Mouse (Mus musculus) ES-Bruce4 (cell line): ENCODE measurements around the gene Frmpd4. TPM values are rescaled to one million over a fixed set of nuclear protein-coding genes. Genes with fewer than 3 reads are reported as not detected.
A peak's percentile ranks its signal among the peaks of the same experiment; 100 is the strongest.

ENCODE experiments used
- H3K27ac ChIP-seq: 2 replicates; pipeline ENCODE4 v1.5.1; 2012; ENCODE audit warnings: low read length, inconsistent platforms; ENCODE audit not compliant: insufficient read depth
- H3K27me3 ChIP-seq: 2 replicates; pipeline ENCODE4 v1.6.1; 2012; ENCODE audit warnings: mild to moderate bottlenecking, low read length, inconsistent platforms; ENCODE audit not compliant: control insufficient read depth, poor library complexity, insufficient read depth, severe bottlenecking
- H3K36me3 ChIP-seq: 2 replicates; pipeline ENCODE4 v1.6.1; 2012; ENCODE audit warnings: inconsistent platforms, mild to moderate bottlenecking, low read length, moderate library complexity; ENCODE audit not compliant: control insufficient read depth, poor library complexity, insufficient read depth, severe bottlenecking
- H3K4me1 ChIP-seq: one replicate; pipeline ENCODE4 v1.8.1; 2011; ENCODE audit warnings: low read length; ENCODE audit not compliant: control insufficient read depth, insufficient read depth
- H3K4me3 ChIP-seq: 2 replicates; pipeline ENCODE4 v1.5.1; 2011; ENCODE audit warnings: low read depth, mild to moderate bottlenecking, low read length
- H3K9ac ChIP-seq: 2 replicates; pipeline ENCODE4 v1.6.1; 2012; ENCODE audit warnings: low read depth, mild to moderate bottlenecking, inconsistent platforms; ENCODE audit not compliant: poor library complexity, severe bottlenecking
- H3K9me3 ChIP-seq: replicated peaks from 2 replicates; pipeline ENCODE4 v1.6.1; 2012; ENCODE audit warnings: mild to moderate bottlenecking, low read length, inconsistent platforms; ENCODE audit not compliant: control insufficient read depth, poor library complexity, insufficient read depth, severe bottlenecking
- CTCF ChIP-seq: IDR thresholded peaks from one replicate; pipeline ENCODE4 v1.8.1; 2011; ENCODE audit warnings: low read depth, low read length
- EP300 ChIP-seq: IDR thresholded peaks from 2 replicates; pipeline ENCODE4 v1.6.1; 2011; ENCODE audit warnings: low read depth, low read length; ENCODE audit not compliant: insufficient read depth
- POLR2A ChIP-seq: IDR thresholded peaks from one replicate; pipeline ENCODE4 v1.8.1; 2011; ENCODE audit warnings: low read length; ENCODE audit not compliant: insufficient read depth
- polyA plus RNA-seq: library from polyadenylated mRNA; stranded (reverse); fragments of >200 nt; gene quantifications from 2 replicates; pipeline ENCODE4 v1.2.4, GENCODE M21; 2011; ENCODE audit warnings: low read depth; ENCODE audit not compliant: missing spikeins, insufficient read depth, insufficient read length

The Frmpd4 gene
- polyA plus RNA-seq, 1 experiment = not detected

GRCm38 (mm10) chrX:168124043-168124442 lies 453.0 kb downstream of the Frmpd4 start:
- no peaks in the 10 kb centered on the region for H3K4me1 ChIP-seq
- TF ChIP-seq EP300 (no peak), POLR2A (no peak), CTCF (no peak)
- H3K9ac ChIP-seq = no peak overlapping the region
- no peak overlapping the region for H3K27ac ChIP-seq
- no peak overlapping the region for H3K4me3 ChIP-seq
- no peaks in the 10 kb centered on the region for H3K36me3 ChIP-seq
- H3K9me3 ChIP-seq = no peaks in the 10 kb centered on the region
- peaks cover 1% of the 10 kb centered on the region; the same call in 1 of the 2 replicates for H3K27me3 ChIP-seq

GRCm38 (mm10) chrX:168123589-168123965 lies 453.5 kb downstream of the Frmpd4 start:
- peak overlapping the region; percentile 63 for H3K4me3 ChIP-seq
- no peak overlapping the region for H3K27ac ChIP-seq
- peaks cover 1% of the 10 kb centered on the region; the same call in 1 of the 2 replicates for H3K27me3 ChIP-seq
- H3K4me1 ChIP-seq = no peaks in the 10 kb centered on the region
- TF ChIP-seq POLR2A (no peak), EP300 (no peak), CTCF (no peak)
- no peaks in the 10 kb centered on the region for H3K36me3 ChIP-seq
- no peaks in the 10 kb centered on the region for H3K9me3 ChIP-seq
- no peak overlapping the region for H3K9ac ChIP-seq

GRCm38 (mm10) chrX:168122806-168123588 lies 454.0 kb downstream of the Frmpd4 start:
- peaks cover 1% of the 10 kb centered on the region; the same call in 1 of the 2 replicates for H3K27me3 ChIP-seq
- no peaks in the 10 kb centered on the region for H3K9me3 ChIP-seq
- peak overlapping the region; percentile 57; the same call in 1 of the 2 replicates for H3K9ac ChIP-seq
- H3K4me3 ChIP-seq = peak overlapping the region; percentile 63
- TF ChIP-seq POLR2A (no peak), EP300 (no peak), CTCF (no peak)
- H3K36me3 ChIP-seq = no peaks in the 10 kb centered on the region
- no peaks in the 10 kb centered on the region for H3K4me1 ChIP-seq
- no peak overlapping the region for H3K27ac ChIP-seq

GRCm38 (mm10) chrX:168041589-168041988 lies 535.4 kb downstream of the Frmpd4 start:
- Histone ChIP-seq H3K9ac (no peak overlapping the region), H3K4me1 (no peaks in the 10 kb centered on the region), H3K9me3 (no peaks in the 10 kb centered on the region), H3K36me3 (no peaks in the 10 kb centered on the region), H3K4me3 (no peak overlapping the region), H3K27me3 (no peaks in the 10 kb centered on the region), H3K27ac (no peak overlapping the region)
- TF ChIP-seq EP300 = no peak
- TF ChIP-seq POLR2A = no peak
- no peak for TF ChIP-seq CTCF

- TF ChIP-seq POLR2A (no peak), CTCF (no peak), EP300 (no peak)
- Histone ChIP-seq H3K4me1 (no peaks in the 10 kb centered on the region), H3K9ac (no peak overlapping the region), H3K27me3 (no peaks in the 10 kb centered on the region), H3K9me3 (no peaks in the 10 kb centered on the region), H3K27ac (no peak overlapping the region), H3K4me3 (no peak overlapping the region), H3K36me3 (no peaks in the 10 kb centered on the region)
Measured at GRCm38 (mm10) chrX:168020574-168021145, 556.4 kb downstream of the Frmpd4 start.

- no peaks in the 10 kb centered on the region for H3K27me3 ChIP-seq
Measured at GRCm38 (mm10) chrX:168017792-168018191, 559.2 kb downstream of the Frmpd4 start.

More at GRCm38 (mm10) chrX:168017792-168018191, 559.2 kb downstream of the Frmpd4 start:
- Histone ChIP-seq H3K4me1 (no peaks in the 10 kb centered on the region), H3K36me3 (no peaks in the 10 kb centered on the region), H3K27ac (no peak overlapping the region), H3K9me3 (no peaks in the 10 kb centered on the region), H3K9ac (no peak overlapping the region), H3K4me3 (no peak overlapping the region)
- TF ChIP-seq POLR2A = no peak
- TF ChIP-seq CTCF = no peak
- no peak for TF ChIP-seq EP300
